Mouse (Mus musculus) midbrain, embryonic 11.5 days (tissue): ENCODE data around the gene Pus7l. TPM values are rescaled to one million over a fixed set of nuclear protein-coding genes. Genes with fewer than 3 reads are reported as not detected.

ENCODE experiments used
- ATAC-seq: fragments of 200-750 bp; cut with Nextera tagmentation; 2 replicates; pipeline ENCODE4 v1.8.0; 2017; ENCODE audit warnings: moderate TSS enrichment, moderate library complexity; ENCODE audit not compliant: low FRiP score
- DNase-seq: peaks from one replicate; pipeline ENCODE4 v3.0.0; 2015; ENCODE audit warnings: low spot score; ENCODE audit errors: missing footprints
- H3K27ac ChIP-seq: fragments of 300-500 bp; sonication (generic); 2 replicates; pipeline ENCODE4 v1.5.1; 2014; ENCODE audit warnings: low read depth, low read length
- H3K27me3 ChIP-seq: fragments of 300-500 bp; sonication (generic); 2 replicates; pipeline ENCODE4 v1.6.1; 2014; ENCODE audit warnings: mild to moderate bottlenecking, low read length, moderate library complexity, mixed read lengths; ENCODE audit not compliant: control insufficient read depth, insufficient read depth
- H3K36me3 ChIP-seq: fragments of 300-500 bp; sonication (generic); 2 replicates; pipeline ENCODE4 v1.6.1; 2014; ENCODE audit warnings: mild to moderate bottlenecking, low read length, moderate library complexity, mixed read lengths; ENCODE audit not compliant: control insufficient read depth, insufficient read depth
- H3K4me1 ChIP-seq: fragments of 300-500 bp; sonication (generic); 2 replicates; pipeline ENCODE4 v1.6.1; 2014; ENCODE audit warnings: low read length; ENCODE audit not compliant: control insufficient read depth, insufficient read depth
- H3K4me2 ChIP-seq: fragments of 300-500 bp; sonication (generic); 2 replicates; pipeline ENCODE4 v1.6.1; 2014; ENCODE audit warnings: mild to moderate bottlenecking, moderate library complexity
- H3K4me3 ChIP-seq: fragments of 300-500 bp; sonication (generic); 2 replicates; pipeline ENCODE4 v1.5.1; 2014; ENCODE audit warnings: low read depth, low read length
- H3K9ac ChIP-seq: fragments of 300-500 bp; sonication (generic); 2 replicates; pipeline ENCODE4 v1.6.1; 2014; ENCODE audit warnings: low read length
- H3K9me3 ChIP-seq: fragments of 300-500 bp; sonication (generic); 2 replicates; pipeline ENCODE4 v1.6.1; 2016; ENCODE audit warnings: low read length; ENCODE audit not compliant: control insufficient read depth
- WGBS: fragments of 180-500 bp; shearing (Covaris S2); extraction: QIAGEN DNeasy Blood & Tissue Kit; methylation state at CpG from one replicate; pipeline ENCODE4 v1.1.7; 2014; 5-methylcytosine and 5-hydroxymethylcytosine counted together
- polyA plus RNA-seq: library from polyadenylated mRNA; unstranded; fragments of >200 nt; fragmentation: Nextera tagmentation; extraction: Ambion mirVana; gene quantifications from 2 replicates; pipeline ENCODE4 v1.2.1, GENCODE M21; 2014

Pus7l gene
- polyA plus RNA-seq, 1 experiment from 2014 or later = 7.9 TPM

- no peak overlapping the region for H3K4me2 ChIP-seq
- DNase-seq (no peak), ATAC-seq (no peak)
- H3K9ac ChIP-seq = no peak overlapping the region
- no peaks in the 10 kb centered on the region for H3K4me1 ChIP-seq
- H3K27me3 ChIP-seq = no peaks in the 10 kb centered on the region
- no peak overlapping the region for H3K4me3 ChIP-seq
- H3K36me3 ChIP-seq = no peaks in the 10 kb centered on the region
- H3K27ac ChIP-seq = no peak overlapping the region
- no peaks in the 10 kb centered on the region for H3K9me3 ChIP-seq
- 80% methylated on average over 4 of the region's 4 CpGs for WGBS
These were observed 1.5 kb upstream of the Pus7l start for GRCm38 (mm10) chr15:94544844-94545243.

- 43% methylated on average over 9 of the region's 9 CpGs for WGBS
- DNase-seq = no peak
- H3K9me3 ChIP-seq = no peaks in the 10 kb centered on the region
- H3K27ac ChIP-seq = no peak overlapping the region
- peak overlapping the region; percentile 58 for H3K4me2 ChIP-seq
- no peak for ATAC-seq
- H3K4me1 ChIP-seq = no peaks in the 10 kb centered on the region
- no peaks in the 10 kb centered on the region for H3K27me3 ChIP-seq
- H3K36me3 ChIP-seq = no peaks in the 10 kb centered on the region
- H3K9ac ChIP-seq = peak overlapping the region; percentile 68
- H3K4me3 ChIP-seq = peak overlapping the region; percentile 64
These were observed 797 bp upstream of the Pus7l start for GRCm38 (mm10) chr15:94544052-94544636.

GRCm38 (mm10) chr15:94542567-94543408 is 559 bp downstream of the Pus7l start:
- ATAC-seq = peak; percentile 87
- Histone ChIP-seq H3K9ac (peak overlapping the region; percentile 68), H3K36me3 (no peaks in the 10 kb centered on the region), H3K4me3 (peak overlapping the region; percentile 64), H3K27me3 (no peaks in the 10 kb centered on the region), H3K4me1 (no peaks in the 10 kb centered on the region), H3K4me2 (peak overlapping the region; percentile 58), H3K9me3 (no peaks in the 10 kb centered on the region), H3K27ac (no peak overlapping the region)
- 15% methylated on average over 22 of the region's 22 CpGs for WGBS
- DNase-seq = no peak

GRCm38 (mm10) chr15:94539296-94539695 is 4.1 kb downstream of the Pus7l start:
- H3K36me3 ChIP-seq = no peaks in the 10 kb centered on the region
- H3K4me2 ChIP-seq = no peak overlapping the region
- 87% methylated on average over 3 of the region's 3 CpGs for WGBS
- no peaks in the 10 kb centered on the region for H3K27me3 ChIP-seq
- H3K27ac ChIP-seq = no peak overlapping the region
- H3K9me3 ChIP-seq = no peaks in the 10 kb centered on the region
- H3K4me3 ChIP-seq = no peak overlapping the region
- H3K9ac ChIP-seq = no peak overlapping the region
- no peak for DNase-seq
- H3K4me1 ChIP-seq = no peaks in the 10 kb centered on the region
- ATAC-seq = no peak

GRCm38 (mm10) chr15:94535521-94535920 is 7.8 kb downstream of the Pus7l start:
- H3K27me3 ChIP-seq = no peaks in the 10 kb centered on the region
- H3K9me3 ChIP-seq = no peaks in the 10 kb centered on the region
- H3K9ac ChIP-seq = no peak overlapping the region
- WGBS = 87% methylated on average over 7 of the region's 7 CpGs
- H3K36me3 ChIP-seq = no peaks in the 10 kb centered on the region
- no peak for DNase-seq
- no peaks in the 10 kb centered on the region for H3K4me1 ChIP-seq
- no peak overlapping the region for H3K4me3 ChIP-seq
- ATAC-seq = no peak
- no peak overlapping the region for H3K27ac ChIP-seq
- H3K4me2 ChIP-seq = no peak overlapping the region

GRCm38 (mm10) chr15:94532956-94533355 is 10.4 kb downstream of the Pus7l start:
- no peaks in the 10 kb centered on the region for H3K36me3 ChIP-seq
- no peaks in the 10 kb centered on the region for H3K4me1 ChIP-seq
- H3K27ac ChIP-seq = no peak overlapping the region
- no peak overlapping the region for H3K4me3 ChIP-seq
- no peak for ATAC-seq
- WGBS = 94% methylated on average over 6 of the region's 6 CpGs
- no peaks in the 10 kb centered on the region for H3K9me3 ChIP-seq
- H3K4me2 ChIP-seq = no peak overlapping the region
- H3K27me3 ChIP-seq = no peaks in the 10 kb centered on the region
- DNase-seq = no peak
- H3K9ac ChIP-seq = no peak overlapping the region

- DNase-seq = no peak
- no peaks in the 10 kb centered on the region for H3K36me3 ChIP-seq
- H3K4me2 ChIP-seq = no peak overlapping the region
- no peaks in the 10 kb centered on the region for H3K4me1 ChIP-seq
- no peaks in the 10 kb centered on the region for H3K9me3 ChIP-seq
- no peaks in the 10 kb centered on the region for H3K27me3 ChIP-seq
- no peak for ATAC-seq
- no peak overlapping the region for H3K9ac ChIP-seq
- H3K27ac ChIP-seq = no peak overlapping the region
- no peak overlapping the region for H3K4me3 ChIP-seq
- WGBS = 91% methylated on average over 5 of the region's 5 CpGs
These were observed 11.0 kb downstream of the Pus7l start for GRCm38 (mm10) chr15:94532306-94532705.

GRCm38 (mm10) chr15:94530519-94530918 is 12.8 kb downstream of the Pus7l start:
- 93% methylated on average over 3 of the region's 3 CpGs for WGBS
- Histone ChIP-seq H3K36me3 (no peaks in the 10 kb centered on the region), H3K4me3 (no peak overlapping the region), H3K4me2 (no peak overlapping the region), H3K27ac (no peak overlapping the region), H3K9ac (no peak overlapping the region), H3K4me1 (no peaks in the 10 kb centered on the region), H3K27me3 (no peaks in the 10 kb centered on the region), H3K9me3 (no peaks in the 10 kb centered on the region)
- DNase-seq (no peak), ATAC-seq (no peak)

GRCm38 (mm10) chr15:94524956-94525355 is 18.4 kb downstream of the Pus7l start:
- WGBS = 86% methylated on average over 12 of the region's 12 CpGs
- no peak for DNase-seq
- no peak overlapping the region for H3K4me2 ChIP-seq

More at GRCm38 (mm10) chr15:94524956-94525355, 18.4 kb downstream of the Pus7l start:
- no peaks in the 10 kb centered on the region for H3K27me3 ChIP-seq
- ATAC-seq = no peak
- H3K36me3 ChIP-seq = no peaks in the 10 kb centered on the region
- H3K9me3 ChIP-seq = no peaks in the 10 kb centered on the region
- H3K4me3 ChIP-seq = no peak overlapping the region
- no peak overlapping the region for H3K27ac ChIP-seq
- no peaks in the 10 kb centered on the region for H3K4me1 ChIP-seq
- H3K9ac ChIP-seq = no peak overlapping the region
